Mouse (Mus musculus): ENCODE data around the gene Agtr1b.

The Agtr1b gene

DNA sequence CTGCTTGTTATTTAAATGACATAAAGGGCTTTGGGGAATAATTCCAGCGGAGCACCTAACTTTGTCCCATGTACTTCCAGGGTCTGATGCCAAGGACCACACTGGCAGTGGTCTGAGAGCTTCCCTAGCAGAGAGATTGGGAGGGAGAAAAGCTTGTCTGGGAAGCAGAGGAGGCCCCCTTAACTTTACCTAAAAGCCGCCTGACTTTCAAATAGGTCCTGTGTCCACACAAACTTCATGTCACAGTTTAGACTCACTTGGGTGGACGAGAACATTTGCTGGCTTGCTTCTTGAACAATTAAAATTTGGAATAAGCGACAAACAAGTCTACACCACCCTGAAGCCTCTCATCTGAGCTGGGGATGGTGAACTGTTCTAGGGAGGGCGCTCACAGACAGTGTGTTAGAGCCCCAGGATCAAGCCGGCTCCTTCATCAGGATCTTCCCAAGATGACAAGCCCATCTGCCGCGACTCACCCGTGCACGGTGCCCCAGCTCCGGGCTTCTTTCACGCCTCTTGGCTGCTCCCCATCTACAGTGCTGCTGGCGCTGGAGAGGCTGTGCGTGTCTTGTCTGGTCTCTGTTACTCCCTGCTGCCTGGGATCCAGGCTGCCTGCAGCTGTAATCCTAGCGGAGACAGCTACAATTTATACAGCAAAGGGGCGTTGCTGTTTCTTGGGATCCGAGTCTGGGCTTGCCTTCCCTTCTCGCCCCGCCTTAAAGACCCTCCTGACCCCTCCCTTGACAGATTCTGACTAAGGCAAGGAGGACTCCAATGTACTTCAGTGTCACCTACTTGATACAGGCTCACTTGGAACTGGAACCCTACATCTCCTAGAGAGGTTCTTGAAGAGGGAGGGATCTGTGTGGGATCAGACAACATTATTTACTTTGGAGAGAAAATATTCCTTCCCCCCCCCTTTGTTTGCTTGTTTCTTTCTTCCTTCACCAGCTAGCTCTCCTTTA, at the start of gene Agtr1b:
Gene Agtr1b, minus strand, starts transcription at position 620 of the 965 bp plus-strand sequence.
- WGBS = 17% methylated on average over 19 of the region's 19 CpGs

DNA sequence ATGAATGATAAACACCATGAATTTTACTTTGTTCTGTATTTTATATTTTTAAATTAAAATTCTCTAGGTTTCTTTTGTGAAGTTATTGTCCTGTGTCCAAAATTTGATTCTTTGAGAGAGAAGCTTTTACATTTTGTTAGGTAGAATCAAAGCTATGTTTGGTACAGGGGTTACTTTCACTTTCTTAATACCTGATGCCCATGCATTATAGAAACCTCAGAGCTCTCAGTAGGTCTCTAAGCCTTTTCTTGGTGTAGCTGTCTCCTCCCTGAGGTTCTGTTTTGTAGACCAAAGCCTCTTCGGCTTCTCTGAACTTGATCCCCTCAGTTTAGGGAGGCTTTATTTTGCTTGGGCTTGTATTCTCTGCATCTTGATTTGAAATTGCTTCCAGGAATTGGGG, 26.6 kb downstream of the Agtr1b start:
- 85% methylated on average over 1 of the region's 1 CpGs for WGBS

DNA sequence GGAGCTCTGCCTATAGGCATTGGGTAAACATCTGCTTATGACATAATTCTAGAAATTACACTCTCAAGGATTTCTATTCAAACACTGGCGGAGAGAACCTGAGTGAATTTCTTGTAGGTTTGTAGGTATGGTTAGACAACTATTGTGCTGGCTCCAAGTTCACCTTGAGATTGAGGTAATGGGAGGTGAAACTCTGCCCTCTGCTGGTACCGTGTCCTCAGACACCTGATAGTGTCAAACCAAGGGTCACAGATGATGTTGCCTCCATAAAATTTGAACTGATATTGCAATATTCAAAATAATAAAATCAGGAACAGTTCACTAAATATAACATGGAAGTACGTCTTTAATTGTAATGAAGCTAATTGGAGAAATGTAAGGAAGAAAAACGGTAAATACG, 32.3 kb downstream of the Agtr1b start:
- WGBS = 72% methylated on average over 5 of the region's 5 CpGs

GRCm38 (mm10) chr3:20317233-20317632, 49.7 kb downstream of the Agtr1b start:
- WGBS = 45% methylated on average over 1 of the region's 1 CpGs

GRCm38 (mm10) chr3:20309142-20309541, 57.8 kb downstream of the Agtr1b start:
- WGBS = 89% methylated on average over 4 of the region's 4 CpGs

DNA sequence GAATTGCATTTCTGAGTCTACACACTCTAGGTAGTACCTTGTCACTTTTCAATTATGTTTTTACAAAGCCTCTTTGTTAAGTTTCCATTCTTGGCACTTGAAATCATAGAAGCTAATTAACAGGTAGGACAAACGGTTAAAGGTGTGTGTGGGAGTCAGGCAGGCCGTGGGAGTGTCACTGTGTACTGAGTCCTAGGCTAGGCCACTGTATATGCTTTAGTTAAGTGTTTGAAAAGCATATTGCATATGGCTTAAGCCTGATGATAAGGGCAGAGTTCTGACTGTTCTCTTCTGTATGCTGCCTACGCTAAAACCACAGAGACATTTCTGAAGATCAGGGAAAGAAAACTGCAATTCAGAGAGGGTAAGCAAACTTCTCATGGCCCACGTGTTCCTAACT, 59.7 kb downstream of the Agtr1b start:
- 70% methylated on average over 4 of the region's 4 CpGs for WGBS

- WGBS = 63% methylated on average over 2 of the region's 2 CpGs
These were observed 62.1 kb downstream of the Agtr1b start for GRCm38 (mm10) chr3:20304758-20305352.

- 87% methylated on average over 3 of the region's 3 CpGs for WGBS
These were observed 71.4 kb downstream of the Agtr1b start for GRCm38 (mm10) chr3:20295546-20295945.

DNA sequence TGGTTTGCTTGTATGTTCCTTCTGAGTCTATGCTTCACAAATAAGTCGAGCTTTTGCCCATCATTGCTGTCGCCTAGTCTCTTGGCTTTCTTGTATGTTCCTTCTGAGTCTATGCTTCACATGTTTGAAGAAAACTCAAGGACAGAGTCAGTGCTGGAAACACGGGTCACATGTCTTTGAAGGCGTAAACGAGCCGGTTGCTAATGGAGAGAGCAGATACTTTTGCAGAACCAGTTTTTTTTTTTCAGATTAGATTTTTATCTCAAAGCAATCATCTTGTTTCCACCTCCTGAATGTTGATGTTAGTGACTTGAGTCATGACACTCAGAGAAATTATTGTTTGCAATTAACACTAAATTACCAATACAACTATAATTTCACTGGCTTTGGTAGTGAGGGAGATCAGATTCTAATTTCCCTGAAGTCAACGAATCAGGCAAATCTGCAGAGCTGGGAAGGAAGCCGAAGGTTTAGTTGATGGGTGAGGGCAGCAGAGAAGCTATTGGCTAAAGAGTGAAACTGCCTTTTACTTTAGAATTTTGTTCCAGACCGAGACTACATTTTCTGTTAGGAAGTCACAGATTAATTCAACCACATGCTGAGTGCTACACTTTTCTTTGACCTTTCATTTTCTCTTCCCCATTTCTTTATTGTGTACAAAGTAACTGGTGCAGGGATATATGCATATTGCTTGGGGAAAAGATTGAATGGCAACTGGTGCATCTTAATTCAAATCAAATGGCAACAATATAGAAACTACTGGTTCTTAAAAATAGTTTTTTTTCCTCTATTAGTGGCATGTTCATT, 72.2 kb downstream of the Agtr1b start:
- WGBS = 86% methylated on average over 9 of the region's 9 CpGs

DNA sequence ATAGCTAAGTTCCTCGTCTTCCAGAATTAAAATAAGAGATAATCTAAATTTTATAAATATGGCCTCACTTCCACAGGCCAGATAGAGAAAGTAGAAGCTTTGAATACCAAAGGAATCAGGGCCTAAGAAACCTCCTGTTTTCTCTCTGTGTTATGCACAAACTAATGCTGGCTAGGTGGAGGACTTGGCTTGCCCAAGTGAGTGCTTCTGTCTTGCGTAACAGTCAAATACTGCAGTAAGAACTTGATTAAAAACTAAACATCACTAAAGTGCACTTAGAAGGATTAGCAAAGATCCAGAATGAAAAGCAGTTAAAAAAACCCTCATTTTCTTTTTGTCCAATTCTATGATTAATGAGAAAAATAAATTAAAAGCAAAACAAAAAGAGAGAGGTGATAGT, 78.2 kb downstream of the Agtr1b start:
- WGBS = 95% methylated on average over 2 of the region's 2 CpGs

- 42% methylated on average over 1 of the region's 1 CpGs for WGBS
These were observed 85.2 kb downstream of the Agtr1b start for GRCm38 (mm10) chr3:20281796-20282195.

DNA sequence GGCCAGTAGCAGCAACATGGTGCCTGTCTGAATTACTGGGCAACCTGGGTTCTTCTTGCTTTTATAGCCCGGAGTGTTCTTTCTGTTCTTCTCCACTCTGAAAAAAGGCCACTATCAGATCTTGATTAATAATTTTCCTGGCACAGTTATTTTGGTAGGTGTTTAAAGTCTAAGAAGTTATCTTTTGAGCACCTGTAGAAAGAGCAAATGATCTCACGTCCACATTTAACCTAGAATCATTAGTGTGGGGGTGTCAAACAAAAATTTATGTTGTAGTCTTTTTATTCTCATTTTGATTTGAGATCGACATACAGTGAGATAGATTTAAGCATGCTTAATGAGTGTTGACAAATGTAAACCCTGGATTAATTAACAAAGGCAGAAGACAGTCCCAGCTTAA, 91.3 kb downstream of the Agtr1b start, which contains the start of gene Cpb1:
Gene Cpb1, minus strand, starts transcription at position 101 of the 400 bp plus-strand sequence.
- WGBS = 91% methylated on average over 3 of the region's 3 CpGs

All from cerebral cortex, adult 2 months (tissue).